7 mouse cellular contexts compared by ENCODE assay signal in genomic region chr13:49146698-49147006, GRCm38 (mm10). TPM values are rescaled to one million over a fixed set of nuclear protein-coding genes. Genes with fewer than 3 reads are reported as not detected.
DNase-seq lines count a peak whose midpoint lies in the region; ATAC-seq lines count a peak whose summit lies in the region.

No protein-coding gene starts in this region.

- ATAC-seq in hindbrain, embryonic 11.5 days (ENCODE audit: low FRiP score), result peak; percentile 33; the same call in 1 of the 2 replicates
- peak; percentile 25 for ATAC-seq in midbrain, embryonic 13.5 days
- ATAC-seq in monocyte, adult 5-6 weeks (replicated peaks; ENCODE audit: insufficient number of reproducible peaks, low FRiP score, low TSS enrichment, poor library complexity, severe bottlenecking), result no peak

- no peaks in the 10 kb centered on the region for H3K36me3 ChIP-seq in embryonic facial prominence, embryonic 10.5 days (replicated peaks)
- H3K36me3 ChIP-seq in hindbrain, embryonic 11.5 days (ENCODE audit: control insufficient read depth, insufficient read depth, low read length), result no peaks in the 10 kb centered on the region
- H3K36me3 ChIP-seq in midbrain, embryonic 13.5 days, result no peaks in the 10 kb centered on the region

- peak; percentile 22 for DNase-seq in kidney, postnatal 10 days
- DNase-seq in kidney, adult 18-20 months, result no peak
- DNase-seq in embryonic facial prominence, embryonic 10.5 days (ENCODE audit: low spot score), result no peak
- DNase-seq in hindbrain, embryonic 11.5 days (ENCODE audit: low spot score), result peak; percentile 54
- DNase-seq in left cerebral cortex, postnatal 14 days (ENCODE audit: low spot score in 2 of 2), result no peak

- WGBS in embryonic facial prominence, embryonic 10.5 days, result under 1% methylated on average over 44 of the region's 44 CpGs
- under 1% methylated on average over 37 of the region's 44 CpGs for WGBS in hindbrain, embryonic 11.5 days
- under 1% methylated on average over 44 of the region's 44 CpGs for WGBS in midbrain, embryonic 13.5 days

- H3K27ac ChIP-seq in embryonic facial prominence, embryonic 10.5 days (replicated peaks), result peak overlapping the region; percentile 84
- peak overlapping the region; percentile 84 for H3K27ac ChIP-seq in hindbrain, embryonic 11.5 days (ENCODE audit: low read depth, low read length)
- peak overlapping the region; percentile 95 for H3K27ac ChIP-seq in midbrain, embryonic 13.5 days

- H3K4me1 ChIP-seq in embryonic facial prominence, embryonic 10.5 days, result peaks cover 46% of the 10 kb centered on the region
- peaks cover 3% of the 10 kb centered on the region; the same call in 1 of the 2 replicates for H3K4me1 ChIP-seq in hindbrain, embryonic 11.5 days (replicated peaks; ENCODE audit: control insufficient read depth, insufficient read depth, low read length)
- H3K4me1 ChIP-seq in midbrain, embryonic 13.5 days (replicated peaks), result peaks cover 47% of the 10 kb centered on the region

- peak overlapping the region; percentile 83 for H3K4me3 ChIP-seq in embryonic facial prominence, embryonic 10.5 days
- H3K4me3 ChIP-seq in hindbrain, embryonic 11.5 days (ENCODE audit: low read depth, low read length), result peak overlapping the region; percentile 89
- H3K4me3 ChIP-seq in midbrain, embryonic 13.5 days (replicated peaks), result peak overlapping the region; percentile 97

- H3K9me3 ChIP-seq in embryonic facial prominence, embryonic 10.5 days, result no peaks in the 10 kb centered on the region
- H3K9me3 ChIP-seq in hindbrain, embryonic 11.5 days (ENCODE audit: control insufficient read depth, low read length), result no peaks in the 10 kb centered on the region
- no peaks in the 10 kb centered on the region for H3K9me3 ChIP-seq in midbrain, embryonic 13.5 days

- intact Hi-C loops in left cerebral cortex, postnatal 14 days (cut with DNase I), result loop anchor here (5.0 kb wide), 1 partner anchor 74 kb away; no protein-coding TSS in a partner anchor

- peaks cover 85% of the 10 kb centered on the region for H3K27me3 ChIP-seq in embryonic facial prominence, embryonic 10.5 days (replicated peaks; ENCODE audit: low read depth, poor library complexity, severe bottlenecking)
- H3K27me3 ChIP-seq in hindbrain, embryonic 11.5 days (ENCODE audit: control insufficient read depth, insufficient read depth, low read length), result peaks cover 16% of the 10 kb centered on the region
- H3K27me3 ChIP-seq in midbrain, embryonic 13.5 days, result peaks cover 19% of the 10 kb centered on the region; the same call in 1 of the 2 replicates

- H3K4me2 ChIP-seq in hindbrain, embryonic 11.5 days (replicated peaks; ENCODE audit: low read depth, low read length), result peak overlapping the region; percentile 90
- peak overlapping the region; percentile 97 for H3K4me2 ChIP-seq in midbrain, embryonic 13.5 days (replicated peaks)

- H3K9ac ChIP-seq in hindbrain, embryonic 11.5 days (ENCODE audit: low read depth, low read length), result peak overlapping the region; percentile 92
- peak overlapping the region; percentile 98 for H3K9ac ChIP-seq in midbrain, embryonic 13.5 days (replicated peaks)

RNA-seq across cellular contexts. Expression of gene Wnk2, which starts 1.2 kb away (rescaled TPM):
- polyA plus RNA-seq in embryonic facial prominence, embryonic 10.5 days (2016; fragmentation: Nextera tagmentation; extraction: Ambion mirVana), result 2.7 and 2.8 TPM in 2 replicates
- 8.5 and 11.0 TPM in 2 replicates for polyA plus RNA-seq in hindbrain, embryonic 11.5 days (2014; fragmentation: Nextera tagmentation; extraction: Ambion mirVana)
- 19.3 and 21.0 TPM in 2 replicates for polyA plus RNA-seq in midbrain, embryonic 13.5 days (2015; fragmentation: Nextera tagmentation; extraction: Ambion mirVana)
- 100 to 1,000 TPM; 112 to 118 TPM for total RNA-seq in left cerebral cortex, postnatal 14 days (2021)
- not detected in 3 replicates for total RNA-seq in monocyte, adult 5-6 weeks (2017)

RNA-seq across cellular contexts. Expression of gene Ninj1, which starts 40.6 kb away (rescaled TPM):
- 26.6 and 28.0 TPM in 2 replicates for polyA plus RNA-seq in embryonic facial prominence, embryonic 10.5 days (2016; fragmentation: Nextera tagmentation; extraction: Ambion mirVana)
- polyA plus RNA-seq in hindbrain, embryonic 11.5 days (2014; fragmentation: Nextera tagmentation; extraction: Ambion mirVana), result 20.6 and 21.5 TPM in 2 replicates
- 12.6 and 14.6 TPM in 2 replicates for polyA plus RNA-seq in midbrain, embryonic 13.5 days (2015; fragmentation: Nextera tagmentation; extraction: Ambion mirVana)
- total RNA-seq in left cerebral cortex, postnatal 14 days (2021), result 10 to 100 TPM; 19.5 to 28.5 TPM
- total RNA-seq in monocyte, adult 5-6 weeks (2017), result 24.6 to 59.1 TPM (median 55.8 TPM) in 3 replicates

Comparison
In these comparisons a context has a peak if more than half of its experiments do, and no peak if none do; other contexts are left out.
1. DNase-seq: peak in kidney, postnatal 10 days (single experiment) and hindbrain, embryonic 11.5 days (single experiment); none in kidney, adult 18-20 months (single experiment), embryonic facial prominence, embryonic 10.5 days (single experiment) and left cerebral cortex, postnatal 14 days (0 of 2).
2. Peak in every context shown above with its lines, with median percentiles within 50 percentile points of each other: H3K27ac ChIP-seq and H3K4me3 ChIP-seq.